Mouse (Mus musculus): ENCODE data around the gene Plch2.
A peak's percentile ranks its signal among the peaks of the same experiment; 100 is the strongest.

Gene Plch2

GRCm38 (mm10) chr4:155020813-155021212 is 35.8 kb downstream of the Plch2 start:
- no peak for DNase-seq (ENCODE audit: low spot score in 2 of 2)

- DNase-seq (ENCODE audit: low spot score in 2 of 2), result no peak
Observed at GRCm38 (mm10) chr4:155020141-155020540, 36.4 kb downstream of the Plch2 start.

GRCm38 (mm10) chr4:155019336-155019847 is 37.2 kb downstream of the Plch2 start:
- no peak for DNase-seq (ENCODE audit: low spot score in 2 of 2)

- peak in 1 of 2 experiments; percentile 7 for DNase-seq (ENCODE audit: low spot score in 2 of 2)
Observed at GRCm38 (mm10) chr4:155018601-155019335, 37.8 kb downstream of the Plch2 start.

GRCm38 (mm10) chr4:155018066-155018465 is 38.5 kb downstream of the Plch2 start:
- DNase-seq (ENCODE audit: low spot score in 2 of 2), result no peak

- no peak for DNase-seq (ENCODE audit: low spot score in 2 of 2)
Observed at GRCm38 (mm10) chr4:155017253-155017878, 39.2 kb downstream of the Plch2 start.

GRCm38 (mm10) chr4:155016807-155017206 is 39.8 kb downstream of the Plch2 start:
- no peak for DNase-seq (ENCODE audit: low spot score in 2 of 2)

GRCm38 (mm10) chr4:155015550-155015949 is 41.0 kb downstream of the Plch2 start:
- DNase-seq (ENCODE audit: low spot score in 2 of 2), result no peak

- no peak for DNase-seq (ENCODE audit: low spot score in 2 of 2)
Observed at GRCm38 (mm10) chr4:155014791-155015190, 41.8 kb downstream of the Plch2 start.

GRCm38 (mm10) chr4:155014244-155014643 is 42.3 kb downstream of the Plch2 start:
- DNase-seq (ENCODE audit: low spot score in 2 of 2), result no peak

GRCm38 (mm10) chr4:155012788-155013187 is 43.8 kb downstream of the Plch2 start:
- peak; percentile 11 to 69 for DNase-seq (ENCODE audit: low spot score in 2 of 2)

- DNase-seq (ENCODE audit: low spot score in 2 of 2), result no peak
Observed at GRCm38 (mm10) chr4:155012115-155012514, 44.5 kb downstream of the Plch2 start.

- no peak for DNase-seq (ENCODE audit: low spot score in 2 of 2)
Observed at GRCm38 (mm10) chr4:155011312-155012025, 45.1 kb downstream of the Plch2 start.

- DNase-seq (ENCODE audit: low spot score in 2 of 2), result no peak
Observed at GRCm38 (mm10) chr4:155010870-155011269, 45.7 kb downstream of the Plch2 start.

- DNase-seq (ENCODE audit: low spot score in 2 of 2), result no peak
Observed at GRCm38 (mm10) chr4:155009216-155009615, 47.4 kb downstream of the Plch2 start.

- DNase-seq (ENCODE audit: low spot score in 2 of 2), result no peak
Observed at GRCm38 (mm10) chr4:155008075-155008474, 48.5 kb downstream of the Plch2 start.

- no peak for DNase-seq (ENCODE audit: low spot score in 2 of 2)
Observed at GRCm38 (mm10) chr4:155007641-155008040, 48.9 kb downstream of the Plch2 start.

GRCm38 (mm10) chr4:155006296-155006695 is 50.3 kb downstream of the Plch2 start:
- no peak for DNase-seq (ENCODE audit: low spot score in 2 of 2)

GRCm38 (mm10) chr4:155005278-155005677 is 51.3 kb downstream of the Plch2 start:
- DNase-seq (ENCODE audit: low spot score in 2 of 2), result no peak

GRCm38 (mm10) chr4:154999379-154999778 is 57.2 kb downstream of the Plch2 start:
- no peak for DNase-seq (ENCODE audit: low spot score in 2 of 2)

GRCm38 (mm10) chr4:154996572-154997154 is 59.9 kb downstream of the Plch2 start:
- no peak for DNase-seq (ENCODE audit: low spot score in 2 of 2)

- no peak for DNase-seq (ENCODE audit: low spot score in 2 of 2)
Observed at GRCm38 (mm10) chr4:154994876-154995275, 61.7 kb downstream of the Plch2 start.

Data from thymus, postnatal 10 days (tissue).